Mouse (Mus musculus) left cerebral cortex, postnatal 25 days (tissue): ENCODE results near the gene Fam71e2. TPM values are rescaled to one million over a fixed set of nuclear protein-coding genes. Genes with fewer than 3 reads are reported as not detected.

Source experiments
- DNase-seq, 2 experiments: peaks; one replicate each; pipeline ENCODE4 v3.0.0; 2022; ENCODE audit warnings: low spot score in 2 of 2, mixed read lengths in 1 of 2
- intact Hi-C: fragments of 180-260 bp; cut with DNase I; formaldehyde crosslinking; loops from one replicate; pipeline ENCODE4 v1.15.1; 2025
- total RNA-seq, 2 experiments: library from RNA; stranded (reverse); gene quantifications; 2 replicates each; pipeline ENCODE4 v1.2.3; 2021

Gene Fam71e2
- total RNA-seq, 2 experiments from 2014 or later, result not detected

- no peak for DNase-seq
- intact Hi-C loops, result no loop called here
Observed at GRCm38 (mm10) chr7:4782759-4783158, 11.7 kb upstream of the Fam71e2 start, which contains the start of the genes Il11 and Tmem190. Il11 (minus strand) TSS chr7:4782859. Tmem190 (plus strand) TSS chr7:4782937.

- no peak for DNase-seq
- intact Hi-C loops, result no loop called here
Observed at GRCm38 (mm10) chr7:4782130-4782529, 11.0 kb upstream of the Fam71e2 start.

- intact Hi-C loops, result no loop called here
Observed at GRCm38 (mm10) chr7:4779921-4780320, 8.8 kb upstream of the Fam71e2 start.

GRCm38 (mm10) chr7:4777851-4778637 is 6.9 kb upstream of the Fam71e2 start:
- DNase-seq, result no peak
- intact Hi-C loops, result no loop called here

More at GRCm38 (mm10) chr7:4779921-4780320, 8.8 kb upstream of the Fam71e2 start:
- DNase-seq, result no peak

- DNase-seq, result no peak
Observed at GRCm38 (mm10) chr7:4776861-4777830, 6.0 kb upstream of the Fam71e2 start.

GRCm38 (mm10) chr7:4776131-4776530 is 5.0 kb upstream of the Fam71e2 start:
- DNase-seq, result no peak
- intact Hi-C loops, result no loop called here

More at GRCm38 (mm10) chr7:4776861-4777830, 6.0 kb upstream of the Fam71e2 start:
- intact Hi-C loops, result no loop called here

- DNase-seq, result no peak
- intact Hi-C loops, result no loop called here
Observed at GRCm38 (mm10) chr7:4764946-4765710, 6.0 kb downstream of the Fam71e2 start.

GRCm38 (mm10) chr7:4759670-4760069 is 11.4 kb downstream of the Fam71e2 start:
- DNase-seq, result no peak

GRCm38 (mm10) chr7:4752821-4753570 is 18.1 kb downstream of the Fam71e2 start, which contains the start of gene Cox6b2:
Cox6b2 (minus strand) TSS chr7:4753094.
- intact Hi-C loops, result no loop called here
- peak; percentile 45 to 62 for DNase-seq

More at GRCm38 (mm10) chr7:4759670-4760069, 11.4 kb downstream of the Fam71e2 start:
- intact Hi-C loops, result no loop called here

- intact Hi-C loops, result no loop called here
- no peak for DNase-seq
Observed at GRCm38 (mm10) chr7:4751971-4752820, 18.9 kb downstream of the Fam71e2 start.

GRCm38 (mm10) chr7:4749169-4749568 is 21.9 kb downstream of the Fam71e2 start:
- intact Hi-C loops, result no loop called here
- DNase-seq, result no peak

GRCm38 (mm10) chr7:4748321-4748720 is 22.8 kb downstream of the Fam71e2 start:
- intact Hi-C loops, result no loop called here
- no peak for DNase-seq

GRCm38 (mm10) chr7:4747156-4747899 is 23.8 kb downstream of the Fam71e2 start:
- DNase-seq, result no peak
- intact Hi-C loops, result no loop called here

GRCm38 (mm10) chr7:4746326-4746980 is 24.6 kb downstream of the Fam71e2 start:
- DNase-seq, result no peak
- intact Hi-C loops, result no loop called here

- no peak for DNase-seq
- intact Hi-C loops, result no loop called here
Observed at GRCm38 (mm10) chr7:4744886-4745285, 26.2 kb downstream of the Fam71e2 start.

- no peak for DNase-seq
- intact Hi-C loops, result no loop called here
Observed at GRCm38 (mm10) chr7:4743354-4743753, 27.7 kb downstream of the Fam71e2 start.

- DNase-seq, result no peak
- intact Hi-C loops, result no loop called here
Observed at GRCm38 (mm10) chr7:4742482-4742819, 28.7 kb downstream of the Fam71e2 start.
